Mouse (Mus musculus) adrenal gland, postnatal 4 days (tissue): Measurements from ENCODE around the gene Capn13. TPM values are rescaled to one million over a fixed set of nuclear protein-coding genes. Genes with fewer than 3 reads are reported as not detected.
A peak's percentile ranks its signal among the peaks of the same experiment; 100 is the strongest.

Source experiments
- DNase-seq, 2 experiments: peaks; one replicate each; pipeline ENCODE4 v3.0.0; 2021 to 2022; ENCODE audit warnings: low spot score in 2 of 2, mixed read lengths in 2 of 2
- long read RNA-seq, 2 experiments: library from polyadenylated mRNA; stranded (forward); transcript quantifications; one replicate each; pipeline ENCODE4 v2.0.0; 2021
- total RNA-seq, 2 experiments: library from RNA; stranded (reverse); gene quantifications; 2 replicates each; pipeline ENCODE4 v1.2.3; 2021

Capn13 gene
- not detected for total RNA-seq
- long read RNA-seq, experiment 1: 0 reads
- long read RNA-seq, experiment 2, partial matches to known transcripts: 0 of 1 reads
- long read RNA-seq, experiment 2, other reads (novel, unspliced or antisense): 1 of 1 reads

- DNase-seq: no peak
These were observed at the start of gene Capn13 for GRCm38 (mm10) chr17:73400862-73401261. Capn13 (minus strand) TSS chr17:73400866.

DNA sequence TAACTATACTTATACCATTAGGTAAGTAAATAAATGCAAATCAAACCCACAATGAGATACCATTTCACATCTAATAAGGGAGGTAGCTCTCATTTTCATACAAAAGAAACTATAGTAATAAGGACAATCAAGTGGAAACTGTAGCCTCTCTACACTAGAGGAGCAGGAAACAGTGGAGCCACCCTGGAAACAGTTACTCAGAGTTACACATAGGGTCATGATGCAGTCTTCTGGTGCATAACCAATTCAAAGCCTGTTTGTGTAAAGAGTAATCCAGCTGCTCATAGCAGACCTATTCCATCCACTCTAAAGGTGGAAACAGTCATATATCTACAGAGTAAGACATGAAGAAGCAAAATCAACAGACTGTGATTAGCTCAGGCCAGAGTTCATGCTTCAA, 48.4 kb upstream of the Capn13 start:
- DNase-seq: no peak

DNA sequence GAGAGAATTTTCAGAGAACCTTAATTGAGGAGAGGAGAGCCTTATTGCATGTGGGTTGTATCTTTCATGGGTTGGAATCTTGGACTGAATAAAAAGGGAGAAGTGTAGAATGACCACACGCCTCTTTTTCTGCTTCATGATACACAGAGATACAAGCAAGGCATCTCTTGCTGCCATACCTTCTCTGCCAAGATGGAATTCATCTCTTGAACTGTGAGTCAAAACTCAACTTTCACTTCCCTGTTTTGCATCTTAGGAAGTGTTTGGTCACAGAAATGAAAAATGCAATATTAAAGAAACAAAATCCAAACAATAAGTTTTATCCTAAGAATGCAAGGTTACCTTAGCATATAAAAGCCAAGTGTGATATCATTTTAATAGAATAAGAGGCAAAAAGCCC, 40.1 kb upstream of the Capn13 start:
- no peak for DNase-seq

- DNase-seq: no peak
These were observed 31.9 kb upstream of the Capn13 start for GRCm38 (mm10) chr17:73432564-73433006.

- DNase-seq: no peak
These were observed 31.4 kb upstream of the Capn13 start for GRCm38 (mm10) chr17:73432058-73432457.

GRCm38 (mm10) chr17:73417382-73417781, 16.7 kb upstream of the Capn13 start:
- DNase-seq: no peak

DNA sequence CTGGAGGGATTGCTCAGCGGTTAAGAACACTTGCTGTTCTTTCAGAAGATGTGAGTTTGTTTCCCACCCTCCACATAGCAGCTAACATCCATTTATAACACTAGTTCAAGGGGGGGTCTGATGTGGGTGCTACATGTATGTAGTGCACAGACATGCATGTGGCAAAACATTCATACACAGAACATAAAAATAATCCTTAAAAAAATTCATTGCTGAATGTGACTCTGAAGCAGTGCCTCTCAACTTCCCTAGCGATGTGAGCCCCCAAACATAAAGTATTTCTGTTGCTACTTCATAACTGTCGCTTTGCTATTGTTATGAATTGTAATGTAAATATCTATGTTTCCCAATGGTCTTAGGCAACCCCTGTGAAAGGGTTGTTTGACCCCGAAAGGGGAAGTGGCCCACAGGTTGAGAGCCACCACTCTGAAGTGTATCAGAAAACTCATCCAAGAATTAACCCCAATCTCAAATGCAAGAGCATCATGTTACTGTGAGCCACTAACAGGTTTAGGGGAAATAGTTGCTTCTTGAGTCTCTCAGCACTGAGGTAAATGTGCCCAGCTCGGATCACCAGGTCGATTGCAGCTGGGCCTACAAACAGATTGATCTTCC, 15.6 kb upstream of the Capn13 start:
- no peak for DNase-seq

DNA sequence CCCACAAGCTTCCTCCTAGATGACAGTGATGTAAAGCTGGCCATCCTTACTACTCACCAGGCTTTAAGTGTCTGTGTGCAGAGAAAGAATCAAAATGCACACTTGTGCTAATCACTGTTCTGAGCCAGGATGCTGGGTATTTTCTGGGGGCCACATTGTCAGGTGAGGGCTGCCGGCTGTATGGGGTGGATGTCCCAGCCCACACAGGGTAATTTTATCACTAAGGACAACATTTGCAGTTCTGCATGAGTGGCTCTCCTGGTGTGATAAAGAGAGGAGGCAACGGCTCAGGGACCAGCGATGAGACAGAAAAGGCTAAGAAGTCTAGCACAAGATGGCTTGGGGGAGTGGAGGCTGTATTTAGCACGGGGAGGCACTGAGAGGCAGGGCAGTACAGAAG, 11.2 kb upstream of the Capn13 start:
- no peak for DNase-seq

DNA sequence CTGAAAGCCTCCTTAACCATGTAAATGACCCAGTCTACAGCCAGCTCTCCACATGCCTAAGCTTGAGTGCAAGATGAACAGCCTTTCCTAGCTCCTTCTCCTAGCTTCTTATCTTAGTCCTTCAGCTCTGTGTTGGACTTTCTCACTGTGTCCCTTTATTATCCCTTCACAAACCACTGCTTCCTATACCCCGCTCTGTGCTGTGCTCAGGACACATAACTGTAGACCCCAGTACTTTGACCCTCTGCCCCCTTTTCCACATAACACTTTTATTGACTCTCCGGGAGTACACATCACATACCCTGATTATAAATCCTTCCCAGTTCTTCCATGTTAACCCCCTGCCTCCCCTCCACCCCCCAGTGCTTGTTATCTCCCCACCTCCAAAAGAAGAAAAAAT, 606 bp upstream of the Capn13 start:
- DNase-seq: no peak

GRCm38 (mm10) chr17:73399136-73399535, 1.5 kb downstream of the Capn13 start:
- no peak for DNase-seq

DNA sequence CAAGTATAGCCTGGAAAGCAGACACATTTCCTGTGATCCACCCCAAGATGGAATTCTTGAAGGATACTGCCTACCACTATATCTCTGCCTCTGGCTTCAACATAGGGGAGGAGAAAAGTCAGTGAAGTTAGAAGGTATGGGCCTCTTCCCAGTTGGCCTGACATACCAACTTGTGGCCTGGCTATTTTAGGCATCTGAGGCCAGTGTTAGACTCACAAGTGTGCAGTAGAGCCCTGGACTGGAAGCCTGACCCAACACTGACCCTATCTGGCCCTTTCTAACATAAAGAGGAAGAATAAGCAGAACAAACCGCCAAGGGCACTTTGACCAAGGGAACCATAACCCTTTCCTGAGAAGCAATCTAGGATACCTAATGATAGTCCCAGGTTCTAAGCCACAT, 7.3 kb downstream of the Capn13 start:
- no peak for DNase-seq

- DNase-seq: no peak
These were observed 8.9 kb downstream of the Capn13 start for GRCm38 (mm10) chr17:73391771-73392170.

DNA sequence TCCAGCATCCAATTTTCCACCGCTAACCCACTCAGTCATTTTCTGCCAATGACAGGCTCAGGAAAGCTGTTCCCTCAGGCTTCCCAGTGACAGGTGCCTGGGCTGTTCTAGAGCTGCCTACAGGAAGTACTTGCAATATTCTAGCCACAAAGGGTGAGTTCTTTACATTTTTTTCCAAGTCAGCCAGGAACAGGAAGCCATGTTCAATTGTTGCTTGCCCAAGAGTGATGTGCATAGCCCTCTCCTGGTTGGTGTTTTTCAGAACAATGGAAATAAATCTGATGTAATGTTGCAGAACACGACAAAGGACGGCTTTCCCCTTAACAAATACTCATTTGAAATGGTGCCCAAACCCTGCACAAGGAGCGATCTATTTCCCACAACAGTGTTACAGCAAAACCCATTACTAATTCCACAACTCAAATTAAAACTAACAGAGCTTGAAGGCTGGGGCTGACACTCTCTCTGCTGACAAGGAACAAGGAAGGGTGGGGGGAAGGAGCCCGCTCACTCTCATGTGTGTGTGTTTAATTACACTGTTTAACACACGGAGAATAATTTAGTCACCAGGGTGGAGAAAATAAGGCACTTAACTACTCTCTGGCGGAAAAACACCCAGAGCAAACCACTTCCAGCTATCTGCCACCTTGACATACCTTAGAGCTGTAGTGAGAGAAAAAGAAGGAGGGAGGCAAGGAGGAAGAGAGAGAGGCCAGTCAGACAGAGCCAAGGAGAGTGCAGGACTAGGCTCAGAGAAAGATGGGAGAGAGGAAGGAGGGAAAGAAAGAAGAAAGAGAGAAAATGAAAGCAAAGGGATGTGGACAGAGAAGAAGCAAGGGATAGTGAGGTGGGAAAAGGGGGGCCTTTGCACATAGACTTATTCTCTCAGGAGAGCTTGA, 10.2 kb downstream of the Capn13 start:
- no peak for DNase-seq

- no peak for DNase-seq
These were observed 11.3 kb downstream of the Capn13 start for GRCm38 (mm10) chr17:73389336-73389735.

GRCm38 (mm10) chr17:73386581-73386980, 14.1 kb downstream of the Capn13 start:
- DNase-seq: no peak

DNA sequence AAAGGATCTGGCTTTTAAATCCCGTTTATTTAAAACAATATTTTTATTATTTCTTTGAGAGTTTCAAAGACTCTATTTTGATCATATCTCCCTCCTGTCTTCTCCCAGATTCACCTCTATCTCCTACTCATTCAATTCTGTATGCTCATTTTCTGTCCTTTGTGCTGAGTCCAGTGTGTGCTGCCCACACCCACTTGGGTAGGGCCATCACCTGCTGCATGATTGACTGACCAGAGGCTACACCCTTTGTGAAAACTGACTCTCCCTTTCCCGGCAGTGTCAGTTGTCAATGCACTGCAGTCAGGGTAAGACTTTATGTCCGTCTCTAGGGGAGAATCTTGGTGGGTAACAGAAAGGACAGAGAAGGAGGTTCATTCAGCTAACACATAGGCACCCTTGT, 14.7 kb downstream of the Capn13 start:
- no peak for DNase-seq

GRCm38 (mm10) chr17:73382327-73383014, 18.2 kb downstream of the Capn13 start:
- DNase-seq: no peak

GRCm38 (mm10) chr17:73381681-73382080, 19.0 kb downstream of the Capn13 start:
- DNase-seq: no peak

- peak in 1 of 2 experiments; percentile 5 for DNase-seq
These were observed 22.7 kb downstream of the Capn13 start for GRCm38 (mm10) chr17:73377778-73378484.

- DNase-seq: no peak
These were observed 33.3 kb downstream of the Capn13 start for GRCm38 (mm10) chr17:73367334-73367733.

DNA sequence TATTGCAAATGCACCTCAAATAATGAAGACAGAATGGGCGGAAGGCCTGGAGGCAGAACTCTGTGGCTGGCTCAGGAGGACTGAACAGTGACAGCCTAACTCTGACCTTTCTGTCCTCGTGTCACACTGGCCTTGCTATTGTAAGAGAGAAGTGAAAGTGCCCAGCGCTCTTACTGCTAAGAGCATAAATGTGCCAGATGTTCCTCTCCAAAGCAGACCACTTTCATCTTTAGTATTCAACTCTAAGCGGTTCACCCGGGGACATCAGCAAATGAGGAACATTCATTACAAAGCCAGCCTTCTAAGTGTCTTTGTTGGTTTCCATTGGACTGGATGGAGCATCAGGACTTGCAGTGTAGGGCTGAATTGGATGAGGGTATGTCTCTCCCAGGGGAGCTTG, 39.6 kb downstream of the Capn13 start:
- DNase-seq: no peak
